Mouse (Mus musculus) mammary gland, adult 2 months (tissue): ENCODE data around the gene Pih1d2. TPM values are rescaled to one million over a fixed set of nuclear protein-coding genes. Genes with fewer than 3 reads are reported as not detected.

ENCODE experiments used
- polyA plus RNA-seq: library from polyadenylated mRNA; depleted of rRNA; stranded (reverse); fragments of >200 nt; gene quantifications from 2 replicates; pipeline ENCODE4 v1.2.3, GENCODE M21; 2012; ENCODE audit warnings: low replicate concordance; rRNA removed

The Pih1d2 gene
- 0.35 and 0.47 TPM in 2 replicates for polyA plus RNA-seq

DNA sequence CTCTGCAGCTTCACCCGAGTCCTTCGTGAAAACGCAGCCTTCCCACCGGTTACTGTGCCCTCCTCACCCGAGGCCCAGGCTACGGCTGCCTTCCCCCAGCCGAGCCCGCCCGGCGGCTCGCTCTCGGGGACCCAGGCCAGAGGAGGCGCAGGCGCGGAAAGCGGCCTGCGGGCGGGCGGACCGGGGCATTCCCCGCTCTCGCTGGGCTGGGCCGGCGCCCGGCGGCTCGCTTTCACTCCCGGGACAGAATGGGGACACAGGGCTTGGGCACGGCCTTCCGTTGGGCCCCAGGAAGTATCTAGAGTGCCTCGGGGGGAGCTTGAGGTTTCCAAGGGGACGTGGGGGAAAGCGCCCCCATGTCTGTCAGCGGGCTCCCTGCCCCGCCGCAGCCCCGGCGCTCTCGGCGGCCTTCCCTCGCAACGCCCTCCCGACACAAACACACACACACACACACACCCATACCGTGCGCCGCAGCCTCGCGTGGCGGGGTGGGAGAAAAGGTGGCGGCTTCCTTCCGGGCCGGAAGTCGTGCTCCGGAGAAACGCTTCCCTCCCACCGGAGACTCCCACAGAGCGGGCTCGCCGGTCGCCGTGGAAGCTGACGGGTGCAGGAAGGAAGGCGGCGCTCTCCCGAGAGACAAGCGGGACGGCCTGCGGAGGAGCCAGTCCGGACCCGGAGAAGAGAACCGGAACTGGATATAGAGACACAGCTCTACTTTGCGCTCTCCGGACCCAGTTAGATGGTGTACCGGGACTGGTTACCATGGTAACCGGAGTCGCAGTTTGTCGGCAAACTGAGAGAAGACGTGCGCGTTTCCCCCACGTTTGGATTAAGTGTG, at the start of gene Pih1d2, which contains the start of gene Nkapd1:
Pih1d2 (plus strand) TSS at position 556 of the 838 bp plus-strand sequence.
Nkapd1 (minus strand) TSS at position 699 of the 838 bp plus-strand sequence.

DNA sequence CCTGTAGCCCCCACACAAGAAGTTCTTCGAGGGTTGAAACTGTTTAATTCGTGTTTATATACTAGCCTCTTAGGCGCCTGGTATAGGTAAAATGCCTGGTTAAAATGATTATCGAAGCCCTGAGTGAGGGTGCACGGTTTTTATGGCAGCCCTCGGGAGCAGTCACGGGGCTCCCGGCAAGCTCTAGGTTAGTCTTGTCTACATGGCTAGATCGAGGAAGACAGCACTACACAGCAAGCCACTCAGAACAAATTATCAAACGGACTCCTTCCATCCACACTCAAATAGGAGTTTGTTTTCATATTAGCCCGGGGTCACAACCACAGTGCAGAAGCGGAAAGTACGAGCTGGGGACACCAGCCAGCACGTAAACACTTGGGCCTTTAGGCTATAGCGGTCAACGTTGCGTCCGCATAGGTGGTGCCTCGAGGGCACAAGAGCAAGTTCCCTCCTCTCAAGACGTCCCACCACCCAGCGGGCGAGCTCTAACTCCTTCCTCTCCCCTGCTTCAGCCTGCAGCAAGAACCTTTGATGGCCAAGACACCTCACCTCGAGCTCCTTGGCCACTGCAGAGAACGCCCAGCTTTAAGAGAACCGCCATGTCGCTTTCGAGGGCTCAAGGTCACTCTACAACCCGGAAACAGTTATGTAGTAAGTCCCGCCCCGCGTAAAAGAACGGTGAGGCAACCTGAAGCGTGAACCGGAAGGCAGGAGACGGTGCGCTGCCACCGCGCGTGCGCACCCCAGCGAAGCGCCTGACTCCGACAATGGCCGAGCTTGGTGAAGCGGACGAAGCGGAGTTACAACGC, 13.7 kb upstream of the Pih1d2 start, which contains the start of the genes Sdhd and Timm8b:
Sdhd (minus strand) TSS at position 624 of the 809 bp plus-strand sequence.
Timm8b (plus strand) TSS at position 722 of the 809 bp plus-strand sequence.

DNA sequence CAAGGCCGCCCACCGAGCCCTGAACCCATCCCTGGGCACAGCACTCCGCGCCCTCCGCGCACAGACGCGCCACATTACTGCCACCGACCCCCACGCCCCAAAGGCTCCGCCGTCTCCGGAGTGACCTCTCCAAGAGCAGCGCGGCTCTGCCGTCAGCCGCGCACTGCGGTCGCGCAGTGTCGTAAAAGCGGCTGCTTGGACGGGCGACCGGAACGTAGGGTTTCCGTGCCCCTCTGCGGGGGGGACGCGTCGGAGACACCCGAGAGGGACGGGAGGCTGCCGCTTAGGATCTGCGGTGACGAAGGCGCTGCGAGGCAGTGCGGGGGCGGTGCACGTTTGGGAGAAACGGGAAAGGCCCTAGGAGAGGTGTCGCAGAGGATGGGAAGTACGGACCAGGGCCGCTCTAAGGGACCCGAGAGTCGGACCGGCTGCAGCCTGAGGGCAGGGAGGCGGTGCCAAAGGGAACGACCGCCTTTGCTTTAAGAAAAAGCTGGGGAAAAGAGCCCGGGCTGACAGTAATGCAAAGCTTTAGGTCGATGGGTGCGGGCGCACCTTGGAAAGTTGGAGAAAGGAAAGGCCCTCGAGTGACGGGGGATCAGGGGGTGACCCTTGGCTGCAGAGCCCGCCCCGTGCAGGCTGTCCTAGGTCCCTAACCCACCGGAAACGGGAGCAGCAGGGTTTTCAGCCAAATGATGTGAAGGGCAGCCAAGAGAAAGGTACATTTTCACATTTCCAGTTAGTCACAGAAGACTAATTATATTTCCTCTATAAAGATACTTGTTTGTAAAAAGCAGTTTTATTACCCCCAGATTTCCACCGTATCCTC, 42.5 kb downstream of the Pih1d2 start, which contains the start of gene Dlat:
Dlat (minus strand) TSS at position 389 of the 826 bp plus-strand sequence.

Other genes with a start within 250 kb of the Pih1d2 start
- 23.0 and 52.4 TPM in 2 replicates for gene Plet1, start 122.8 kb upstream of the Pih1d2 start, polyA plus RNA-seq
- 41.4 and 42.1 TPM in 2 replicates for gene Pts, start 88.6 kb upstream of the Pih1d2 start, polyA plus RNA-seq
- 6.0 and 6.4 TPM in 2 replicates for gene Il18, start 62.5 kb upstream of the Pih1d2 start, polyA plus RNA-seq
- gene Bco2, start 62.1 kb upstream of the Pih1d2 start, polyA plus RNA-seq = 0.41 and 1.1 TPM in 2 replicates
- gene Tex12, start 56.0 kb upstream of the Pih1d2 start, polyA plus RNA-seq = not detected in 2 replicates
- 195 and 408 TPM in 2 replicates for gene Sdhd, start 13.5 kb upstream of the Pih1d2 start, polyA plus RNA-seq
- 107 and 163 TPM in 2 replicates for gene Timm8b, start 13.4 kb upstream of the Pih1d2 start, polyA plus RNA-seq
- 5.4 and 6.1 TPM in 2 replicates for gene Nkapd1, start 143 bp downstream of the Pih1d2 start, polyA plus RNA-seq
- gene Dlat, start 42.5 kb downstream of the Pih1d2 start, polyA plus RNA-seq = 41.2 and 97.6 TPM in 2 replicates
- 3.7 and 6.5 TPM in 2 replicates for gene Dixdc1, start 122.2 kb downstream of the Pih1d2 start, polyA plus RNA-seq
- 3.3 and 8.8 TPM in 2 replicates for gene 2310030G06Rik, start 129.2 kb downstream of the Pih1d2 start, polyA plus RNA-seq
- 134 and 432 TPM in 2 replicates for gene Cryab, start 134.0 kb downstream of the Pih1d2 start, polyA plus RNA-seq
- gene Hspb2, start 135.0 kb downstream of the Pih1d2 start, polyA plus RNA-seq = 20.9 and 62.5 TPM in 2 replicates
- 3.0 and 4.3 TPM in 2 replicates for gene Fdxacb1, start 150.9 kb downstream of the Pih1d2 start, polyA plus RNA-seq
- 26.1 and 38.1 TPM in 2 replicates for gene Alg9, start 157.7 kb downstream of the Pih1d2 start, polyA plus RNA-seq
- 50.6 and 118 TPM in 2 replicates for gene 1110032A03Rik, start 158.2 kb downstream of the Pih1d2 start, polyA plus RNA-seq
- gene Ppp2r1b, start 228.0 kb downstream of the Pih1d2 start, polyA plus RNA-seq = 22.9 and 41.2 TPM in 2 replicates